Mouse (Mus musculus) megakaryocyte, embryonic 14.5 days (primary cell): Measurements from ENCODE around the gene Gm28042. TPM values are rescaled to one million over a fixed set of nuclear protein-coding genes. Genes with fewer than 3 reads are reported as not detected.

ENCODE experiments used
- H3K27me3 ChIP-seq: replicated peaks from 2 replicates; pipeline ENCODE3; 2012; ENCODE audit warnings: inconsistent platforms
- H3K36me3 ChIP-seq: replicated peaks from 2 replicates; pipeline ENCODE3; 2012; ENCODE audit warnings: low read length, inconsistent platforms, mixed read lengths
- H3K4me1 ChIP-seq: 2 replicates; pipeline ENCODE4 v1.6.1; 2012; ENCODE audit warnings: inconsistent platforms
- H3K4me3 ChIP-seq: replicated peaks from 2 replicates; pipeline ENCODE3; 2012; ENCODE audit warnings: moderate library complexity, mild to moderate bottlenecking, inconsistent platforms
- H3K9me3 ChIP-seq: 2 replicates; pipeline ENCODE4 v1.6.1; 2012; ENCODE audit warnings: inconsistent platforms
- FLI1 ChIP-seq: IDR thresholded peaks from 2 replicates; pipeline ENCODE4 v1.6.1; 2012; ENCODE audit warnings: low read length, inconsistent platforms, mixed read lengths
- GATA1 ChIP-seq: IDR thresholded peaks from 3 replicates; pipeline ENCODE4 v1.6.1; 2012; ENCODE audit warnings: mixed read lengths, low read length, inconsistent platforms, borderline replicate concordance
- polyA plus RNA-seq: library from polyadenylated mRNA; stranded (reverse); fragments of >175 nt; gene quantifications from 2 replicates; pipeline ENCODE4 v1.2.3, GENCODE M21; 2012; ENCODE audit warnings: low replicate concordance; ENCODE audit not compliant: insufficient read depth

Gm28042 gene
- polyA plus RNA-seq: 0.16 TPM in 1 of 2 replicates, not detected in the other

DNA sequence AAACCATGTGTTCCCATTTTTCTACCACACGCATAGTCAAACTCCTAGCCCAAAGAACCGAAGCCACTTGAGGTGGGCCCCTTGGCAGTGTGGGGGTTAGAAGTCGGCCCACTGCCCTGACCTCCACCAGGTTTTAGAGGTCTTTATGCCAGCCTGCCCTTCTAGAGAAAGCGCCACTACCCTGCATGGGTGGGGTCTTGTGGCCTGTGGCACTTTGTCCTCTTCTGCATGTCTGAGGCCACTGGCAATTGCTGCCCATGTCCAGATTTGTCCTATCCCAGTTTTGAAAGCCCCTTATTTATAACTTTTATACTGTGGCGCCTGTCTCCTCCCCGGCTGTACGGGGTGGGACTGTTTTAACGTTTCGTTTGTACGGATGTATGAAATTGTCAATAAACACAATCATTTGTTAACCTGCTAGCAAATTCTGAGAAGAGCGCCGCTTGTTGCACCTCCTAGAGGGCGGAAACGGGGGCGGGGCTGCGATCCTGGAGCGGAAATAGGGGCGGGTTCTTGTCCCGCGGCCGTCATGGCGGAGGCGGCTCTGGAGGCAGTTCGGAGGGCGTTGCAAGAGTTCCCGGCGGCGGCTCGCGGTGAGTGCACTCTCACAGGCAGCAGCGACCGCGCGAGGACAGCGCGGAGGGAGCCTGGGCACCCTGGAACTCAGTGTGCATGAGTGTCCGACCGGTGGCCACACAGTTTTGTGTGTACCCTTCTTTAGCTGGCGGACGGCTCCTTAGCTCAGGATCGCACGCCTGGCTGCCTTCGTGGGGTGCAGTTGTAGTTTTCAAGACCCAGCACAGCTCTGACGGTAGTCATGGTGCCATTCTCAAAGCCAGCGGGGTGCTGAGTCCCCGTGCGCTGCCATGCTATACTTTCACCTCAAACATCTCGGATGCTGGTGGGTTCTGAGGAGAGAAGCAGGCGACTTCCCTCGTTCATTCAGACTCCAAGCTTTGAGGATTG, at the start of gene Gm28042, which contains the start of gene Jmjd7:
TSS of gene Gm28042 (plus strand) at position 510 of the 966 bp plus-strand sequence.
TSS of gene Jmjd7 (plus strand) at position 500 of the 966 bp plus-strand sequence.
- H3K27me3 ChIP-seq: peaks cover 7% of the 10 kb centered on the region
- peak within 1 kb of the TSS; percentile 93 for H3K4me3 ChIP-seq
- H3K4me1 ChIP-seq: peaks cover 27% of the 10 kb centered on the region
- peaks cover 48% of the 10 kb centered on the region for H3K36me3 ChIP-seq
- H3K9me3 ChIP-seq: no peaks in the 10 kb centered on the region
- TF ChIP-seq FLI1 (0 out of 2 replicates have a peak, but pooled peaks have one; percentile 34), GATA1 (no peak)

- TF ChIP-seq GATA1: no peak
- no peak for TF ChIP-seq FLI1
- Histone ChIP-seq H3K36me3 (peaks cover 9% of the 10 kb centered on the region), H3K27me3 (peaks cover 3% of the 10 kb centered on the region), H3K4me1 (peaks cover 23% of the 10 kb centered on the region), H3K4me3 (no peak overlapping the region), H3K9me3 (no peaks in the 10 kb centered on the region)
Measured at GRCm38 (mm10) chr2:119980343-119980986, 46.8 kb upstream of the Gm28042 start.

DNA sequence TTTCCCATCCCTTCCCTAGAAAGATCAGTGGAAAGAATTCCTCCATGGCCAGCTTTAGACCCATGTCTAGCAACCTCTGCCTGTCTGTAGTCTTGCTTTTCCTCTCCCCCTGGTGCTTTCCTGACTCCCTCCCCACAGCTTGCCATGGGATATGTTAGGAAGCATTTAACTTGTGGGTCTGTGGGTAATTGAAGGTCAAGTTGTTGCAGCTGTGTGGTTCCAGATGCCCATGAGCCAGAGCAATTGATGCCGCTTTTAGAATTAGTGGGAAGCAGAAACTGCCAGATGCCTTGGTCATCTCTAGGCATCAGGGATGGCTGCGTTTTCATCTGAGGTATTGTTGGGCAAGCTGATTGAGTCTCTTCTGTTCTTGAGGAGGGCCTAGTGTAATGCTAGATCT, 45.7 kb upstream of the Gm28042 start:
- Histone ChIP-seq H3K4me1 (peaks cover 30% of the 10 kb centered on the region), H3K9me3 (no peaks in the 10 kb centered on the region), H3K36me3 (peaks cover 9% of the 10 kb centered on the region), H3K4me3 (no peak overlapping the region), H3K27me3 (peaks cover 3% of the 10 kb centered on the region)
- TF ChIP-seq FLI1: no peak

GRCm38 (mm10) chr2:119985871-119986270, 41.4 kb upstream of the Gm28042 start:
- peaks cover 9% of the 10 kb centered on the region for H3K36me3 ChIP-seq
- no peaks in the 10 kb centered on the region for H3K9me3 ChIP-seq
- TF ChIP-seq GATA1: no peak
- no peak overlapping the region for H3K4me3 ChIP-seq
- H3K27me3 ChIP-seq: no peaks in the 10 kb centered on the region
- H3K4me1 ChIP-seq: peaks cover 24% of the 10 kb centered on the region

DNA sequence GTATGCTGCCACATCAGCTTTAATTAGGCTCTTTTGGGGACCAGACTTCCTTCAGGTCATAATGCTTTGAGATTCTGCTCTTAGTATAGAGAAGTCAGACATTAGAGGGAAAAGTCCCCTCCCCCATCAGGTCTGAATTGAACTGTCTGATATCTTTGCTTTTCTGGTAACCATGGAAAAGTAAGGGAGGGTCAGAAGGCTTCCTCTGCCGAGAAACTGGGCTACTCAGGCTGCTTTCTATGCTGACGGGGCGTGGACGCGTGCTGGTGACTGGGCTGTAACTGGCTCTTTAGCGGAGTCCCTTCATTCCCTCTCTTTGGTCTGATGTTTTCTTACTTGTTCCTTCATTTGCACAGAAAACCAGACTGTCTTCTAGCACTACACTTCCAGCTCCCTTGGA, 40.9 kb upstream of the Gm28042 start:
- H3K27me3 ChIP-seq: no peaks in the 10 kb centered on the region
- no peaks in the 10 kb centered on the region for H3K9me3 ChIP-seq
- peaks cover 24% of the 10 kb centered on the region for H3K4me1 ChIP-seq
- H3K36me3 ChIP-seq: peaks cover 8% of the 10 kb centered on the region
- no peak for TF ChIP-seq GATA1
- no peak for TF ChIP-seq FLI1
- peak overlapping the region; percentile 26 for H3K4me3 ChIP-seq

GRCm38 (mm10) chr2:119987441-119987840, 39.9 kb upstream of the Gm28042 start:
- Histone ChIP-seq H3K4me3 (no peak overlapping the region), H3K27me3 (no peaks in the 10 kb centered on the region), H3K36me3 (peaks cover 5% of the 10 kb centered on the region), H3K9me3 (no peaks in the 10 kb centered on the region), H3K4me1 (peaks cover 27% of the 10 kb centered on the region)
- TF ChIP-seq FLI1: no peak
- TF ChIP-seq GATA1: no peak

GRCm38 (mm10) chr2:119988952-119989351, 38.3 kb upstream of the Gm28042 start:
- no peak overlapping the region for H3K4me3 ChIP-seq
- H3K36me3 ChIP-seq: peaks cover 3% of the 10 kb centered on the region
- no peaks in the 10 kb centered on the region for H3K9me3 ChIP-seq
- no peaks in the 10 kb centered on the region for H3K27me3 ChIP-seq
- no peak for TF ChIP-seq GATA1
- peaks cover 36% of the 10 kb centered on the region for H3K4me1 ChIP-seq

DNA sequence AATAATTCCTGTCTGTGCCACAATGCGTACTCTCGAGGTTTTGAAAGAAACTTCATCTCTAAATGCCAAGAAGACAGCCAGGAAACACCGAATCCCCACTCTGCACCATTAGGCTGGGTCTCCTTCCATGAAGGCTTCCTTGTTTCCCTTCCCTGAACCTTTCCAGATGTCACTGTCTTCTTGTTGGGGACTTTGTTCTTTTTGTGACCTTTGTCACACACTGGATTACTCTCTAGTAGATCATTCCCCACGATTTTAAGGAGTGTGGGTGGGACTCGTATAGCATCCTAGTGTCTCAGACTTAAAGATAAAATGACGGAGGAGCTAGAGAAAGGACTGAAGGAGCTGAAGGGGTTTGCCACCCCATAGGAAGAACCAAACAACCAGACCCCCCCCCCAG, 36.4 kb upstream of the Gm28042 start:
- H3K36me3 ChIP-seq: peaks cover 3% of the 10 kb centered on the region
- peaks cover 45% of the 10 kb centered on the region for H3K4me1 ChIP-seq
- H3K4me3 ChIP-seq: no peak overlapping the region
- TF ChIP-seq FLI1: no peak
- no peak for TF ChIP-seq GATA1
- H3K27me3 ChIP-seq: no peaks in the 10 kb centered on the region
- H3K9me3 ChIP-seq: no peaks in the 10 kb centered on the region

GRCm38 (mm10) chr2:119992349-119992748, 34.9 kb upstream of the Gm28042 start:
- Histone ChIP-seq H3K36me3 (peaks cover 3% of the 10 kb centered on the region), H3K4me1 (peaks cover 42% of the 10 kb centered on the region), H3K4me3 (no peak overlapping the region), H3K9me3 (no peaks in the 10 kb centered on the region), H3K27me3 (no peaks in the 10 kb centered on the region)
- TF ChIP-seq GATA1 (no peak), FLI1 (no peak)

GRCm38 (mm10) chr2:119993515-119993914, 33.8 kb upstream of the Gm28042 start:
- Histone ChIP-seq H3K4me1 (peaks cover 45% of the 10 kb centered on the region), H3K9me3 (no peaks in the 10 kb centered on the region), H3K36me3 (peaks cover 3% of the 10 kb centered on the region), H3K4me3 (no peak overlapping the region), H3K27me3 (no peaks in the 10 kb centered on the region)
- TF ChIP-seq GATA1 (no peak), FLI1 (no peak)
